42 mouse cellular contexts compared by ENCODE assay signal in genomic region chr14:54944939-54945338, GRCm38 (mm10). TPM values are rescaled to one million over a fixed set of nuclear protein-coding genes. Genes with fewer than 3 reads are reported as not detected.
"Had no signal": no experiment of that assay in that cellular context is flagged by ENCODE, and none has a peak within 500 bp of the region (broad histone marks: within the 10 kb centered on the region; RNA-seq: fewer than 3 reads in every experiment).

No protein-coding gene starts in this region.

- H3K4me1 ChIP-seq: hindbrain, embryonic 13.5 days; hindbrain, embryonic 15.5 days; limb, embryonic 13.5 days; limb, embryonic 15.5 days; liver, embryonic 12.5 days had no signal

- H3K9ac ChIP-seq: heart, embryonic 13.5 days; heart, embryonic 15.5 days; hindbrain, embryonic 13.5 days; hindbrain, embryonic 15.5 days; kidney, embryonic 15.5 days; limb, embryonic 13.5 days; limb, embryonic 15.5 days; liver, embryonic 12.5 days; liver, embryonic 14.5 days had no signal

- ATAC-seq: hindbrain, postnatal 0 days; intestine, embryonic 16.5 days; liver, embryonic 12.5 days had no signal

- DNase-seq: gastrocnemius, postnatal 14 days; gastrocnemius, postnatal 36 days; kidney, adult 11 months; kidney, adult 2 months; kidney, adult 9 months; kidney, postnatal 14 days; kidney, postnatal 36 days; layer of hippocampus, adult 9-11 months; layer of hippocampus, postnatal 36 days; left cerebral cortex, postnatal 4 days had no signal

- H3K36me3 ChIP-seq: hindbrain, embryonic 13.5 days; hindbrain, embryonic 15.5 days; kidney, embryonic 15.5 days; limb, embryonic 13.5 days; limb, embryonic 15.5 days; liver, embryonic 12.5 days had no signal

- H3K27ac ChIP-seq: heart, embryonic 13.5 days; heart, embryonic 15.5 days; hindbrain, embryonic 13.5 days; hindbrain, embryonic 15.5 days; hindbrain, postnatal 0 days; kidney, postnatal 0 days; limb, embryonic 13.5 days; limb, embryonic 15.5 days; liver, embryonic 12.5 days; liver, embryonic 14.5 days had no signal

- H3K27me3 ChIP-seq: heart, embryonic 15.5 days; hindbrain, embryonic 15.5 days; kidney, embryonic 15.5 days; limb, embryonic 15.5 days had no signal

- H3K4me2 ChIP-seq: heart, embryonic 11.5 days; heart, embryonic 13.5 days; heart, embryonic 15.5 days; hindbrain, embryonic 13.5 days; hindbrain, embryonic 15.5 days; kidney, embryonic 15.5 days; limb, embryonic 13.5 days; limb, embryonic 15.5 days; liver, embryonic 12.5 days had no signal

- H3K4me3 ChIP-seq: heart, embryonic 13.5 days; heart, embryonic 15.5 days; hindbrain, embryonic 13.5 days; hindbrain, embryonic 15.5 days; kidney, embryonic 15.5 days; limb, embryonic 13.5 days; limb, embryonic 15.5 days; liver, embryonic 12.5 days had no signal

- H3K9me3 ChIP-seq: heart, embryonic 13.5 days; heart, embryonic 15.5 days; hindbrain, embryonic 13.5 days; hindbrain, embryonic 15.5 days; kidney, embryonic 15.5 days; limb, embryonic 13.5 days; limb, embryonic 15.5 days; liver, embryonic 12.5 days had no signal

RNA-seq across cellular contexts. Expression of gene Cmtm5, which starts 8.9 kb away (rescaled TPM):
- total RNA-seq: gastrocnemius, adult 8-10 months; hematopoietic stem cell, adult 5-6 weeks; liver, adult 2 months had no signal
- polyA plus RNA-seq: liver, adult 2 months; liver, embryonic 12.5 days had no signal

RNA-seq across cellular contexts. Expression of gene Il25, which starts 12.4 kb away (rescaled TPM):
- total RNA-seq: gastrocnemius, adult 18-20 months; gastrocnemius, adult 8-10 months; gastrocnemius, postnatal 14 days; gastrocnemius, postnatal 36 days; heart, adult 18-20 months; heart, postnatal 14 days; hematopoietic stem cell, adult 5-6 weeks; hindbrain, postnatal 0 days; layer of hippocampus, adult 18-20 months; layer of hippocampus, postnatal 14 days; layer of hippocampus, postnatal 36 days; left cerebral cortex, postnatal 10 days; left cerebral cortex, postnatal 25 days; left cerebral cortex, postnatal 4 days; liver, adult 2 months had no signal
- polyA plus RNA-seq: gonadal fat pad, adult 2 months; heart, embryonic 11.5 days; heart, embryonic 13.5 days; heart, embryonic 15.5 days; hindbrain, embryonic 11.5 days; intestine, embryonic 16.5 days; kidney, adult 2 months; kidney, embryonic 15.5 days; limb, embryonic 11.5 days; limb, embryonic 15.5 days; liver, adult 2 months; liver, embryonic 12.5 days; liver, embryonic 14.5 days; liver, embryonic 16.5 days had no signal

RNA-seq across cellular contexts. Expression of gene Efs, which starts 19.0 kb away (rescaled TPM):
- total RNA-seq: hematopoietic stem cell, adult 5-6 weeks had no signal

RNA-seq across cellular contexts. Expression of gene Myh6, which starts 21.8 kb away (rescaled TPM):
- total RNA-seq: hematopoietic stem cell, adult 5-6 weeks; liver, adult 2 months had no signal
- polyA plus RNA-seq: gonadal fat pad, adult 2 months had no signal

RNA-seq across cellular contexts. Expression of gene Gm17428, which starts 31.8 kb away (rescaled TPM):
- total RNA-seq: gastrocnemius, adult 18-20 months; gastrocnemius, adult 8-10 months; gastrocnemius, postnatal 14 days; gastrocnemius, postnatal 36 days; heart, adult 18-20 months; heart, postnatal 14 days; hematopoietic stem cell, adult 5-6 weeks; hindbrain, postnatal 0 days; layer of hippocampus, adult 18-20 months; layer of hippocampus, adult 8-10 months; layer of hippocampus, postnatal 14 days; layer of hippocampus, postnatal 36 days; left cerebral cortex, adult 18-20 months; left cerebral cortex, adult 8-10 months; left cerebral cortex, postnatal 10 days; left cerebral cortex, postnatal 25 days; left cerebral cortex, postnatal 4 days; liver, adult 2 months had no signal
- polyA plus RNA-seq: gonadal fat pad, adult 2 months; heart, embryonic 11.5 days; heart, embryonic 13.5 days; heart, embryonic 15.5 days; hindbrain, embryonic 11.5 days; hindbrain, embryonic 13.5 days; hindbrain, embryonic 15.5 days; hindbrain, postnatal 0 days; intestine, embryonic 14.5 days; intestine, embryonic 16.5 days; kidney, adult 2 months; kidney, embryonic 15.5 days; kidney, postnatal 0 days; large intestine, adult 2 months; limb, embryonic 11.5 days; limb, embryonic 13.5 days; limb, embryonic 15.5 days; liver, adult 2 months; liver, embryonic 12.5 days; liver, embryonic 14.5 days; liver, embryonic 16.5 days had no signal
